In genomic region chr5:53317885-53318466, GRCm38 (mm10) we compare ENCODE assay signal across 11 mouse cellular contexts.
"Had no signal": no experiment of that assay in that cellular context is flagged by ENCODE, and none has a peak within 500 bp of the region (broad histone marks: within the 10 kb centered on the region; RNA-seq: fewer than 3 reads in every experiment).

No protein-coding gene starts in this region.

- H3K27ac ChIP-seq: limb, embryonic 12.5 days; liver, embryonic 13.5 days; lung, embryonic 15.5 days; neural tube, embryonic 12.5 days had no signal

- H3K9me3 ChIP-seq: limb, embryonic 12.5 days; liver, embryonic 13.5 days; lung, embryonic 15.5 days; neural tube, embryonic 12.5 days had no signal

- DNase-seq: kidney, adult 11 months; kidney, postnatal 10 days; liver; liver, embryonic 13.5 days; liver, postnatal 0 days; midbrain, embryonic 14.5 days; thymus, adult 18-20 months; thymus, postnatal 14 days had no signal

- H3K4me1 ChIP-seq: liver, embryonic 13.5 days; lung, embryonic 15.5 days; neural tube, embryonic 12.5 days had no signal

- H3K27me3 ChIP-seq: limb, embryonic 12.5 days; liver, embryonic 13.5 days; lung, embryonic 15.5 days; neural tube, embryonic 12.5 days had no signal

- H3K9ac ChIP-seq: limb, embryonic 12.5 days; liver, embryonic 13.5 days; liver, postnatal 0 days; lung, embryonic 15.5 days; neural tube, embryonic 12.5 days had no signal

- H3K36me3 ChIP-seq: limb, embryonic 12.5 days; liver, embryonic 13.5 days; lung, embryonic 15.5 days; neural tube, embryonic 12.5 days had no signal

- H3K4me2 ChIP-seq: limb, embryonic 12.5 days; liver, embryonic 13.5 days; lung, embryonic 15.5 days; neural tube, embryonic 12.5 days had no signal

- ATAC-seq: liver, postnatal 0 days had no signal

- H3K4me3 ChIP-seq: limb, embryonic 12.5 days; liver, embryonic 13.5 days; lung, embryonic 15.5 days; neural tube, embryonic 12.5 days had no signal
